Mouse (Mus musculus) bone marrow, adult 2 months (tissue): ENCODE data around the gene Atl2.

ENCODE experiments used
- CTCF ChIP-seq: fragments of 200-500 bp; IDR thresholded peaks from 2 replicates; pipeline ENCODE4 v1.5.1; 2011; ENCODE audit warnings: low read length, control low read depth; ENCODE audit not compliant: control insufficient read depth, insufficient read depth
- POLR2A ChIP-seq: fragments of 200-500 bp; IDR thresholded peaks from 2 replicates; pipeline ENCODE4 v1.6.1; 2011; ENCODE audit warnings: low read depth, mild to moderate bottlenecking, control low read depth, low read length, borderline replicate concordance; ENCODE audit not compliant: control insufficient read depth

DNA sequence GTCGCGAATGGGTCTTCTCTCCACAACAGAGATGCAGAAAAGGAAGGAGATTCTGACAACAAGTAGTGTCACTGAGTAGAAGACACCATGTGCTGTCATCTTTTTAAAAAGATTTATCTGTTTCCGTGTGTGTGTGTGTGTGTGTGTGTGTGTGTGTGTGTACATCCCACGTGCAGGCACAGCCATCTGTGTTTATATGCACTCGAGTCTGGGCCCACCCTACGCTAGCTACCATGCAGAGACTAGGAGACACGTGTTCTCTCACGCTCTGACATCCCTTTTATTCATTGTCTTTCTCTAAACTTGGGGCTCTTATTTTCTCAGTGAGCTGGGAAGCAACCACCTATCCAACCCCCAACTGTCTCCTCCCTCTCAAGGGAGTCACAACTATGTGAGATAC is 40.4 kb downstream of the Atl2 start:
- TF ChIP-seq CTCF (no peak), POLR2A (no peak)
